Mouse (Mus musculus) neutrophil, adult 5-6 weeks (primary cell): ENCODE data around the gene Slc23a2. TPM values are rescaled to one million over a fixed set of nuclear protein-coding genes. Genes with fewer than 3 reads are reported as not detected.

Experiments used
- ATAC-seq: fragments of 151-379, 151-347 bp; 2 replicates; pipeline ENCODE4 v1.8.0; 2017; ENCODE audit warnings: mild to moderate bottlenecking, moderate TSS enrichment; ENCODE audit not compliant: insufficient number of reproducible peaks, poor library complexity, low FRiP score, severe bottlenecking; ENCODE audit errors: extremely low read depth
- total RNA-seq: library from RNA; stranded (forward); fragments of 200-1000 nt; gene quantifications from 2 replicates; pipeline ENCODE4 v1.2.3, GENCODE M21; 2017

The Slc23a2 gene
- total RNA-seq, 1 experiment from 2014 or later: 16.5 TPM

DNA sequence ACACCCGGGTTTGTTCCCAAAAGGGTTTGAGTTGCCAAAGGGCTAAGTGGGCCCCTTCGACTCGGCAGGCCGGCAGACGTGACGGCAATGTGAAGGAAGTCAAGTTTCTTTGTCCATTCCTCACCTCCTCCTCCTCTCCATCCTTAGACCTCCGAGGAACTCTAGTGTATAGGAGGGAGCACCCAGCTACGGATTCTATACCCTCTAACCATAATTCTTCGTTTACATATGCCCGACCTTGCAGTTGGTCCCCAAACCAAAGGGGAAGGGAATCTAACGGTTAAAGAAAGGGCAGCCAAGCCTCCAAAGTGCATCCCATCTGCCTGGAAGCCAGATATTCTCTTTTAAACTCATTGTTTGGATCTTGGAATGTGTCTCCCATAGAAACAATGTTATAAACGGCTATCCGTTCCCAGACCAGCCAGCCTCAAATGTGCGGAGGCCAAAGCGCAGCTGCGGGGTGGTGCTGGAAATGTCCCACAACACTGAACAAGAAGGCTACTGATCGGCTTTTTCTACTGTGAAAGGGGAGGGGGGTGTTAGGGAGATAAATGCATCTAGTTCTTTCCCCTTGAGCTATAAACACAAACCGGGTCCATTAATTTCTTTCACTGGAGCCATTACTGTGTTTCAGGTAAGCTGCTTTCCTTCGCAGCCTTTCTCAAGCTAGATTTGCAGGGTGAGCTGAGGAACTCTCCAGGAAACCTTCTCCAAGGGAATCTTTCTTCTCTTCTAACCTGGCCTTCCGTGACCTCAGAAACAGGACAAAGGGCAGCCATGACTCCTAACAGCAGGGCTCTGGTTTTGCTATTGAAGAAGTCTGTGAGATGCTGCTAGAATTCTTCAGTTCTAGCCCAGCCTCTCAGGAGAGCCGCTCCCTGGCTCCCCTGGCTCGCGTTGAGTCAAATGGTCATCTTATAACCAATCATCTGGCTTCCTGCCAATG lies 114.2 kb downstream of the Slc23a2 start:
- no peak for ATAC-seq

DNA sequence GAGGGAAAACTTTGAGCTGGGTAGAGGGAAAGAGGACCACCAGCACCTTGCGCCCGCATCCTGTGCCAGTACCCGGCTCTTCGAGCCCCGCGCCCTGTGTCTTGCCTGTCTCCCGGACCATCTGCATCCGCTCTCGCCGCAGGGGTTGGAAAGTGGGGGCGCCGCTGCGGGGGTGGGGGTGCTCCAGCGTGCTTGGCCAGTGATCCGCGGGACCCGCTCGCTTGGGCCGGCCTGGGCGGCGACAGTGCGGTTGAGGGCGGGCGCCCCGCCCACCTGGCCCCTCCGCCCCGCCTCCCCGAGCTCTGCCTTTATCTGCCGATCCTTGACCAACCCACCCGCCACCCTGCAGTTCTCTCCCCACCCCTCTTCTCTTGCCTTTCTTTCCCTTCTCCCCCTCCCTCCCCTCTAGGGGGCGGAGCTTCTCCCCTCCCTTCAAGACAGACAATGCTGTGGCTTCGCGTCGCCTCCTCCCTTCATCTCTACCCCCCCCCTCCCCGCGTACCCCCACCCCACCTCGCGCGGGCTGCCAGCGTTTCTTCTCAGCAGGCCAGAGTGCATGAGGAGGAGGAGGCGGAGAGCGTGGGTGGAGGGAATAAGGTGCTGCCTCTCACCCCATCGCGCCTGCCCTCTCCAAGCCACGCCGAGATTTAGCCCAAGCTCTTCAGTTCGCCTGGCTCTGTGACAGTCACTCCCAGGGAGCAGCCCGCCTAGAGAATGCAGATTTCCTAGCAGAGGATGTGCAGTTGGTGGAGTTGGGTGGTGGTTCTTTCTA lies 115.1 kb downstream of the Slc23a2 start, which contains the start of gene Rassf2:
Rassf2 (minus strand) TSS at position 613 of the 772 bp plus-strand sequence.
- peak; percentile 77 for ATAC-seq

DNA sequence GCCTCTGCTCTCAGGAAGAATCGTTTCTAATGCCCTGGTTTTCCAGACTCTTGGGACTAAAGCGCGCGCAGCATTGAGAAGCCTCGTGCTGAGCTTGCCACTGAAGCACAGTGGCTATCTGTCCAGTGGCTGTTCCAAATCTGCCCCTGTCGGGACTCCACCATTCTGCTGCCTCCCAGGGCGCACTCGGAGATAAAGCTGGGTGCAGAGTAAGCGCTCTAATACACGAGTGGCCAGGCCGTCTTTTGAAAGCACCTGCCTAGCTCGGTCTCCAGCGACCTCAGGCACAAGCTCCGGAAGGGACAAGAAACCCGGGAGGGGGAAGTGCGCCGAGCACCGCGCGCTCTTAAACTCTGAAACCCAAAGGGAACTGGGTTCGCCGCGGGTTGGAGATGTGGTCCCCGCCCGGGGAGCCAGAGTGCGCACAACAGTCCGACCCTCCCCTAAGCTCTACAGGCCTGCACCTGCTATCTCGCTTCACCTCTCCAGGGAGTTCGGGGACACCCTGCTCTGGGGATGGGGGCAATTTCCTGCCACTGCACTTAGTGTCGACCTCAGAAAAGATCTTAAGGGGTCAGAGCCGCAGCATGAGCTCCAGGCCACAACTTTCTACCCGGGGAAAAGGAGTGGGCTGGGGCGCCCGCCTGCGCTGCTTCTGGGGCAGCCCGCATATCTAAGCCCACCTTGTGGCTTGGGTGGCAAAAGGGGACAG lies 115.9 kb downstream of the Slc23a2 start:
- peak; percentile 57 for ATAC-seq

DNA sequence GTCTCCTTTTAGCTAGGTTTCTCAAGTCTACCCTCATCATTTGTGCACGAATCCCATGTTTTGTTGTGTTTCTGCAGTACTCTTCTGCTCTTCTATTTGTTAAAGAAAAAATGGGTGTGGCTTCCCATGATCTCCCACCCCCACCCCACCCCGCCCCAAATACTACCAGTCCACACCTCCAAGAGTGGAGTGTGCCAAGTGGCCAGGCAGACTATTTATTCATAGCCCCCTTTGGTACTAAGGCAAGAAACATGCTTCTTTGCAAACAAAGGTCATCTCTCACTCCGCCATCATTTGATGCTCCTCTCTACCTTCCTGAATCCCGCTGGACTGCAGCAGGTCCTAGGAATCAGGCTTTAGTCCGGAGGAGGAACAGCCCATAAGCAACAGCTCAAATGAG lies 116.8 kb downstream of the Slc23a2 start:
- ATAC-seq: no peak

DNA sequence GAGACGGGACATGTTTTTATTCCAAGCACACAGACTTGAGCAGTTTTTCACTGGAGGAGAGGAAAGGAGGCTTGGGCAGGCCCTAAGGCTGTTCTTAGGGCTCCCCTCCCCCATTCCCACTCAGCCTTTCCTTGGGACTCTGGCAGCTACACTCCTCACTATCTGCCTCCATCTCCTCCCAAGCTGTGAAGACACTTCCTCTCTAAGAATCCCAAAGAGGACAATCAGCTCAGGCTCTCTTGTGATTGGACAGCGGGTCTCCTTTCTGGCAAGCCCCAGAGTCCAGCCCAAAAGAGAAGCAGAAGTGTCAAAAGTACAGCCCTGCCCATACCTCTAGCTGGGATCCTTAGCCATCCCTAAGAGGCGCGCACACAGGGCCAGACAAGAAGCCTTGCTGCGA lies 117.5 kb downstream of the Slc23a2 start:
- no peak for ATAC-seq

DNA sequence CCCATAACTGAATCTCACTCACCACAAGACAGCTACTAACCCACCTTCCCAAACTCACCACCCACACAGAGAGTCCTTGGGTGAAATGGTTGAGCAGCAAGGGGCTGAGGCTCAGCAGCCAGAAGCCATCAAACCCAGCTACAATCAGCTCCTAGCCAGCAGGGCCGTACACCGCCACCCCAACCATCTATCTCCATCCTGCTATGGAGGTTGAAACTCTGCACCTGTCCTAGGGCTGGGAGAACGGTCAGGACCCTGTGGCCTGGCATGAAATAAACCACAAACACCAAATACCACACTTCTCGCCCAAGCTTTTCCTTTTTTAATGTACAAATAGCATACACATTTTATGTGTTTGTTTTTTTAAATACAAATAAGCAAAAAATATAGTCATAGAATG lies 120.9 kb downstream of the Slc23a2 start:
- no peak for ATAC-seq

DNA sequence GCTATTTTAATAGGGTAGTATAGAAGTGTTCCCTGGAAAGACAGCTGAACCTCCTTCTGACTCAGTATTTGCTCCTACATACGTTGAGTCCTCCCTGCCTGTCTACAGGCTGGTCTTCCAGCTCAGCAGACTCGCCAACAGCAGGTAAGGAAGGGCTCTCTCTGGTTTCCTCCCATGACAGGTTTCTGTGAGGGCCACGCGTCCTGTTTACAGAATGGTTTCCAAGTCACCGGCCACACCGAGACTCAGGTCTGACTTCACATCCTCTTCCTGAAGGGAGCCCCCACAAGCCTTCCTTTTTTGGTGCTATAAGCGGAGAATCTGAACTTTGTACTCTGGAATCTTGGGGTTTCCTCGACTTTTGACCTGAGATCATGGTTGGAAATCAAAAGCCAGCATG lies 122.3 kb downstream of the Slc23a2 start:
- ATAC-seq: peak; percentile 32; the same call in 1 of the 2 replicates

DNA sequence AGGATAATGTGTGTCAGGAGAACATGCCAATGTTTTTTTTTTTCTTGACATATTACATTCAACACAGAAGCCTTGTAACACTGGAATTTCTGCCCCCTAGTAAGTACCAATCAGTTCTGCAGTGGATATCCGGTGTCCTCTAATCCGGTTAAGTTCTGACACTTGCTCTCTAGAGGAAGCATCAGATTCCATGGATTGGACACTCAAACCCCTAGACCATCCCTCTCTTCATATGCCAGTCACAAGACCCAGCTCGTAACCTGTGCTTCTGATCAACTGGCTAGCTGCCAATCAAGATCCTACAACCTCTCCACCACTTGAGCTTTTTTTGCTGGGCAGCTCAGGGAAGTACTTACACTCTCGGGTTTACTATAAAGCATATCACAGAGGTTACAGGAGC lies 123.3 kb downstream of the Slc23a2 start:
- ATAC-seq: no peak

DNA sequence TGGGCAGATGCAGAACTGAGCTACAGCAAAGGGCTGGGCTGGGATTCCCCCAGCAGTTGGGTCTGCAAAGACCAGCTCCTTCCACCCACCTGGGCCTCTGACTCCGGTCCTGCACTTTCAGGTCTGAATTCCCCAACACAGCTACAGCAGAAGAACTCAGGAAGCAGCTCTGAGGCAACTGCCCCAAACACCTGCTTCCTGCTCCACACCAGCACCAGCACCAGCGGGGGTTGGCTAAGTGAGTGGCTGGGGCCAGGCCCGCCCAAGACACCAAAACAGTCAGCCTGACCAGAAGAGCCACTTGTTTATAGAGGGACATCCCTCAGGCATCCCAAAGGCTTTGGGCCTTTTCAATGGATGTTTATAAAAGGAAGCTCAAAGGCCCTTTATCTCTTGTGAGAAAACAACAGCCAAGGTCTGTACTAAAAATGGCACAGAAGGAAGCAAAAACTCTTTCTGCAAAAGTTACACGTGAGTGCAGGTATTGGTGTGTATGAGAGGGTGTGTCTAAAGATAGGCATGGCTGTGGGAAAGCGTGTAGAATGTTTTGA lies 123.8 kb downstream of the Slc23a2 start:
- peak; percentile 62 for ATAC-seq

DNA sequence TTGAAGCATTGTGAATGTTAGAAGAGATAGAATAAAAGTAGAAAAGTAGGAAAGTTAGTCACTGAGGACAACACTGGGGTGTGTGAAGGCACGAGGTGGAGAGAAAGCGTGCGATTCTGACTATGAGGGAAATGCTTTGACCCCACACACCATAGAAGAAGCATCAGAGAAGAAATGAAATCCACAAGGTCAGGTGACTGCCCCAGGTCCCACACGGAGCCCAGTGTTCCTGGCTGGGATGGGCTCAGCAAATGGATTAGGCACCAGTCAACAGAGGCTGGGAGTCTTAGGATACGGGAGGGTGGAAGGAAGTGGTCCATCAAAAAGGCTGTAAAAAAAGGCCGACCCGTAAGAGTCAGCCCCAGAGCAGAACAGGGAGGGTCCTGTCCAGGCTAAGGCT lies 124.5 kb downstream of the Slc23a2 start:
- no peak for ATAC-seq

DNA sequence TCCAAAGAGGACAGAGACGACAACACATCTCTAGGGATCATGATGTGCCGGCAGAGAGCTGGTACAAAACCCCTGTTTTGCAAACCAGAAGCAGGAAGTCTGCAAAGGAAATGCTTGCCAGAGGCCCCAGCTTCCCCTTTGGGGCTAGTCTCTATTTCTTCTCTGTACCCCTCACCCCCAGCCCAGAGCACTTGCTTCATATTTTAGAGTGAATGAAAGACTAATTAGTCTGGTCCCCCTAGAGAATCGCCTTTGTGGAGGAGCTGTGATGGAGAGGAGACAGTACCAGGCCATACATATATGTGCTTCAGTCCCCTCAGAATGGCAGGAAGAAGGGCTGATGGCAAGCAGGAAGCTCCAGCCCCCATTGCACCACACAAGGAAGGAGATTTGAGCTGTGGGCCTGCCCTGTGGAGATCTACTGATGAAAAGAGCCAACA lies 125.5 kb downstream of the Slc23a2 start:
- peak; percentile 31 for ATAC-seq

DNA sequence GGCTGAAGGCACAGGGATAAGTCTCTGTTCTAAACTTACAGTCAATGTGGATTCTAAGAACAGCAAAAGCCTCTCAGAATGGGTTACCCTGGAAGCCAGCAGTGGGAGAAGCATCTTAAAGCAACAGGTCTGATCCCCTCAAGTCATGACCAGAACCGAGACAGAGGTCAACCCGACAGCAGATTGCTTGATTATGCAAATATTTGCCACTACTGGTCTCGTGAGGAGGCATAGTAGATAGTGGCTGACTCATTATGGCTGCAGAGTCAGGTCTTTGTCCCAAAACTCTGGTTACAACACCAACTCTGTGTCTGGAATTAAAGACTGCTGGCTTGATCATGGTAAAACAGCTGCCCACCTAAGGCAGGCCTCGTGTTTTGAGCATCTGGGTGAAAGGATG lies 126.8 kb downstream of the Slc23a2 start:
- no peak for ATAC-seq

DNA sequence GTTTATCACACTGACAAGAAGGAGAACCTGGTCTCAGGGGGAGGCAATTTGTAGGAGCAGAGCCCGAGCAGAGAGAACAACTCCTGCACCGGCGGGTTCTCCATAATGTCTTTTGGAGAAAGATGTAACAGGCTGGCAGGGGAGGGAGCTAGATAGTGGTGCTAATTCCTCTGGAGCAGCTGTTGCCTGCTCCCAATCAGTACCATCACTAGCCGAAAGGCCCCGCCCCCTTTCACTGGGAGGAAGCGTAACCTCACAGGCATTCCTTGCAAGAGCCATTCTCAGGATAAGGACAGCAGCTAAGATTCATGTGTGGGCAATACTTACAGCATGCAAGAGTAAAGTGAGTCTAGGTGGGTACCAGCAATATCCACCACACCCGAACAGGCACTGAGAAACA lies 127.3 kb downstream of the Slc23a2 start:
- ATAC-seq: no peak

DNA sequence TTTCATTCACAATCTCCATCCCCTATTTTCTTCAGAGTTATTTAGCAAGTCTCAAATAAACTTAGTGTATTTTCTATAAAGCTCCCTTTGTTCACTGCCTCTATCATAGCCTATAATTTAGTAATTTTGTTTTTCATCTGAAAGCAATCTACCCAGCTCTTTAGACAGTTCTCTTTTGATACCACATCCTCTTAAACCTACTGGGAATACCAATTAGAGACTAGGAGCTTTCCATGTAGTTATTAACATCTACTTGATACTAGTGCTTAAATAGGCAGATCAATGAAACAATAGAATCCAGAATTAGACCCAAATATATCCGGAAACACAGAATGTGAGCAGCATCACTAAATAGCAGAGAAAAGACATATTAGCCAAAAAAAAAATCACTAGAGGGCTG lies 128.9 kb downstream of the Slc23a2 start:
- ATAC-seq: no peak

DNA sequence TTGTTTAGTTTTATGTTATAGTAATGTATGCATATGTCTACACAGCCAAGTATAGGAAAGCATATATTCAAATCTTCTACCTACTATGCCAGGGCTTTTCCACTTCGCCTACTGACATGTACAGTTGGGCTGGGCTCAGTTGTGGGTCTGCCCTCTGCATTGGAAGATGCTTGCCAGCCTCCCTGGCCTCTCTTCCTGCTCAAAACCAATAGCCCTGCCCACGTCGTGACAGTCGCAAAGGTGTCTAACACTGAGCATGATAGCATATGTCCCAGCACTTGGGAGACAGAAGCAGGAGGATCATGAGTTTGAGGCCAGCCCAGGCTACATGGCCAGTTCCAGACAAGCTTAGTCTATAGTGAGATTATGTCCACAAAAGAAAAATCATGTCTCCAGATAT lies 131.8 kb downstream of the Slc23a2 start:
- no peak for ATAC-seq

DNA sequence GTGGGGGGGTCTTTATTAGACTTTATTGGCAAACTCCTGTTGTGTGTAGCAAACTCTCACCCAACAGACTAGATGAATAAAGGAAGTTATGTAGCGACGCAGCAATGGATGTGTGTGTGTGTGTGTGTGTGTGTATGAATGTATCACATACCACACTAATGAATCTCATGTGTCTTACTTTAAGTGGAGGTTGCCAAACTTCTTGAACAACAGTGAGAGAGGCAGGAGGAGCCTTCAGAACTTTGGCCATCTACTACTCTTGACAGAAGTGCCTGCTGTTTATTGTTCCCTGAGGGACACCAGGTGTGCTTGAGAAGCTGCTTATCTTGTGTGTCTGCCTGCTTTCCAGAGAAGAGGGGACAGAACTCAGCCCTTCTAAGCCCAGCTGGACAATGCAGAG lies 134.1 kb downstream of the Slc23a2 start:
- no peak for ATAC-seq

DNA sequence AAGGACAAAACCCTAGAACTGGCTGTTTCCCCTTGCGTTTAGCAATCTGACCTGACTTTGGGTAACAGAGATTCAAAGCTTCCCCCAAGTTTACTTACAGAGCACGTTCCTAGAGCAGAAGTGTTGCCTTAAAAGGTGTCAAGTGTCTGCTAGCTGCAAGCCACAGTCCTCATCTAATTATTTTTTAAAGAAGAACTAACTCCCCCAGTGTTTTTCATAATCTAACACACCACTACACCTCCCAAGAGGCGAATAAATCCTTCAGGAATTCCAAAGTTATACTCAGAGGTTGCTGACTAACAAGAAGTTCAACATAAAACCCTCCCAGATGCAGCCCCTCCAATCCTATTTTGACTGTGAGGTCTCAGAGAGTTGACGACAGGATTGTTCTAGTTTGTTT lies 136.7 kb downstream of the Slc23a2 start:
- no peak for ATAC-seq

DNA sequence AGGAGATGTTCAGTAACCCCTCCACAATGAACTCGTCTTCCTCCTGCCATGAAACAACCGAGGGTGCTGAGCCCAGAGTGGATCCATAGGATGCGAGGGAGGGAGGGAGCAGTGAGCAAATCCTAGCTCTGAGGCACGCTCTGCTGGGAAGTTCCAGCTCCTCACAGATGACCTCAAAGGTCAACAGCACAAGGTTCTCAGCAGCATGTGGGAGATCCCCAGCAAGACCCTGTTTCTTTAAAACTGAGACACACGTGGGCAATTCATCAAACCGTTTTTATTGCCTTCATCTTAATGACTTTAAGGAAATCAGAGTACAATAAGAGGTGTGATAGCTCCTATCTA lies 137.5 kb downstream of the Slc23a2 start:
- ATAC-seq: no peak
